Comparison of ENCODE assay signal across 8 mouse cellular contexts in genomic region chr17:57246663-57247392, GRCm38 (mm10). TPM values are rescaled to one million over a fixed set of nuclear protein-coding genes. Genes with fewer than 3 reads are reported as not detected.
DNase-seq lines count a peak whose midpoint lies in the region; ATAC-seq lines count a peak whose summit lies in the region.

No protein-coding gene starts in this region.

- peaks cover 30% of the 10 kb centered on the region for H3K4me1 ChIP-seq in lung, embryonic 15.5 days

- WGBS in lung, embryonic 15.5 days = 4% methylated on average over 18 of the region's 18 CpGs

- H3K9ac ChIP-seq in lung, embryonic 15.5 days = peak overlapping the region; percentile 76

- H3K36me3 ChIP-seq in lung, embryonic 15.5 days = peaks cover 15% of the 10 kb centered on the region

- no peak for ATAC-seq in lung, embryonic 15.5 days (ENCODE audit: borderline replicate concordance, extremely low read depth, low FRiP score, low TSS enrichment)

- H3K4me3 ChIP-seq in lung, embryonic 15.5 days = peak overlapping the region; percentile 87

- H3K27ac ChIP-seq in lung, embryonic 15.5 days = peak overlapping the region; percentile 92

- no peaks in the 10 kb centered on the region for H3K9me3 ChIP-seq in lung, embryonic 15.5 days

- no peaks in the 10 kb centered on the region for H3K27me3 ChIP-seq in lung, embryonic 15.5 days

- DNase-seq in lung, postnatal 36 days = no peak
- DNase-seq in c-Kit-positive CD71-positive TER-119-positive erythroid progenitor cells, embryonic 14.5 days (ENCODE audit: low spot score) = peak; percentile 31
- peak; percentile 9 for DNase-seq in forelimb bud, embryonic 11.5 days (ENCODE audit: low read depth, low spot score)
- DNase-seq in lung, postnatal 10 days = peak; percentile 34
- DNase-seq in yolk sac, embryonic 10.5 days (ENCODE audit: low spot score) = no peak
- DNase-seq in adrenal gland, postnatal 10 days = no peak
- DNase-seq in left cerebral cortex, adult 18-20 months (ENCODE audit: low spot score in 2 of 2) = no peak

- peak overlapping the region; percentile 80 for H3K4me2 ChIP-seq in lung, embryonic 15.5 days

RNA-seq across cellular contexts. Expression of gene Gpr108, which starts 1.4 kb away (rescaled TPM):
- 33.1 and 37.3 TPM in 2 replicates for polyA plus RNA-seq in lung, embryonic 15.5 days (2015; fragmentation: Nextera tagmentation; extraction: Ambion mirVana)
- total RNA-seq in adrenal gland, postnatal 10 days (2021) = 10 to 100 TPM; 51.1 to 56.2 TPM
- 10 to 100 TPM; 24.1 to 26.7 TPM for total RNA-seq in left cerebral cortex, adult 18-20 months (2021)

RNA-seq across cellular contexts. Expression of gene Trip10, which starts 2.4 kb away (rescaled TPM):
- polyA plus RNA-seq in lung, embryonic 15.5 days (2015; fragmentation: Nextera tagmentation; extraction: Ambion mirVana) = 49.0 TPM in 2 replicates
- total RNA-seq in adrenal gland, postnatal 10 days (2021) = 10 to 100 TPM; 39.2 to 56.6 TPM
- 10 to 100 TPM in 1 of 2 experiments, 1 to 10 TPM in 1; 9.5 to 10.2 TPM for total RNA-seq in left cerebral cortex, adult 18-20 months (2021)

RNA-seq across cellular contexts. Expression of gene C3, which starts 18.9 kb away (rescaled TPM):
- polyA plus RNA-seq in lung, embryonic 15.5 days (2015; fragmentation: Nextera tagmentation; extraction: Ambion mirVana) = 2.5 and 3.7 TPM in 2 replicates
- total RNA-seq in adrenal gland, postnatal 10 days (2021) = 100 to 1,000 TPM; 426 to 804 TPM
- total RNA-seq in left cerebral cortex, adult 18-20 months (2021) = under 1 TPM in 1 of 2 experiments, not detected in 1; 0.84 TPM

RNA-seq across cellular contexts. Expression of gene Vav1, which starts 32.1 kb away (rescaled TPM):
- polyA plus RNA-seq in lung, embryonic 15.5 days (2015; fragmentation: Nextera tagmentation; extraction: Ambion mirVana) = 3.2 and 6.1 TPM in 2 replicates
- total RNA-seq in adrenal gland, postnatal 10 days (2021) = 1 to 10 TPM; 4.4 to 4.8 TPM
- 1 to 10 TPM; 2.9 to 3.1 TPM for total RNA-seq in left cerebral cortex, adult 18-20 months (2021)

RNA-seq across cellular contexts. Expression of gene Tnfsf14, which starts 52.9 kb away (rescaled TPM):
- 0.33 and 0.36 TPM in 2 replicates for polyA plus RNA-seq in lung, embryonic 15.5 days (2015; fragmentation: Nextera tagmentation; extraction: Ambion mirVana)
- total RNA-seq in adrenal gland, postnatal 10 days (2021) = under 1 TPM; 0.30 to 0.33 TPM
- not detected for total RNA-seq in left cerebral cortex, adult 18-20 months (2021)

Comparison
In these comparisons a context has a peak if more than half of its experiments do, and no peak if none do; other contexts are left out.
1. DNase-seq: peak in c-Kit-positive CD71-positive TER-119-positive erythroid progenitor cells, embryonic 14.5 days (single experiment), forelimb bud, embryonic 11.5 days (single experiment) and lung, postnatal 10 days (single experiment); none in lung, postnatal 36 days (single experiment), yolk sac, embryonic 10.5 days (single experiment), adrenal gland, postnatal 10 days (single experiment) and left cerebral cortex, adult 18-20 months (0 of 2).
2. RNA of gene C3, which starts 18.9 kb away (total RNA-seq): 426 to 804 TPM in adrenal gland, postnatal 10 days; 0.84 TPM in left cerebral cortex, adult 18-20 months; every median in the first group is over 100 times any median in the second.